Mouse (Mus musculus): ENCODE measurements around the gene Cacnb4.

GRCm38 (mm10) chr2:52389975-52390374, 286.7 kb downstream of the Cacnb4 start:
- TF ChIP-seq CTCF (IDR thresholded peaks at IDR 0.05; ENCODE audit: low read depth, low read length) = no peak
- no peak for TF ChIP-seq POLR2A (IDR thresholded peaks at IDR 0.05; ENCODE audit: borderline replicate concordance, low read depth, low read length)

Measured in bone marrow macrophage, adult 2 months (primary cell).